Mouse (Mus musculus) ES-E14 (cell line): ENCODE measurements at regions not wholly inside any gene's neighbourhood (a gene's known extent, or its start where the extent isn't known, plus 50 kb on each side); places are given as distances from the start of the nearest gene placed in this dataset.

ENCODE experiments used
- DNase-seq: peaks from one replicate; pipeline ENCODE4 v3.0.0-alpha.2; 2013; ENCODE audit warnings: low read depth, low spot score
- H3K27ac ChIP-seq: 2 replicates; pipeline ENCODE4 v1.5.1; 2012; ENCODE audit warnings: low read depth, mild to moderate bottlenecking, low read length, moderate library complexity, mixed read lengths; ENCODE audit not compliant: poor library complexity, insufficient read depth, severe bottlenecking
- H3K36me3 ChIP-seq: 2 replicates; pipeline ENCODE4 v1.6.1; 2012; ENCODE audit warnings: mild to moderate bottlenecking, low read length, moderate library complexity, mixed read lengths; ENCODE audit not compliant: control insufficient read depth, poor library complexity, insufficient read depth, severe bottlenecking
- H3K4me1 ChIP-seq, 2 experiments: fragments of 150-350 bp in 1 of 2; sonication (generic) in 1 of 2; 2 replicates each; pipeline ENCODE4 v1.6.1; 2012; ENCODE audit warnings: low read length in 2 of 2, mild to moderate bottlenecking in 1 of 2, mixed read lengths in 1 of 2; ENCODE audit not compliant: control insufficient read depth in 2 of 2, insufficient read depth in 2 of 2, poor library complexity in 1 of 2
- H3K4me3 ChIP-seq, 2 experiments: fragments of 150-350 bp in 1 of 2; sonication (generic) in 1 of 2; 2 replicates each; pipeline ENCODE4 v1.5.1; 2012; ENCODE audit warnings: low read length in 2 of 2, low read depth in 1 of 2, mild to moderate bottlenecking in 1 of 2, mixed read lengths in 1 of 2; ENCODE audit not compliant: insufficient read depth in 1 of 2, poor library complexity in 1 of 2, severe bottlenecking in 1 of 2
- H3K9ac ChIP-seq: 2 replicates; pipeline ENCODE4 v1.6.1; 2012; ENCODE audit warnings: low read depth, mild to moderate bottlenecking, low read length, mixed read lengths; ENCODE audit not compliant: poor library complexity, insufficient read depth, severe bottlenecking
- H3K9me3 ChIP-seq: fragments of 150-350 bp; sonication (generic); 2 replicates; pipeline ENCODE4 v1.6.1; 2012; ENCODE audit warnings: low read depth, mild to moderate bottlenecking, low read length; ENCODE audit not compliant: control insufficient read depth, insufficient read depth
- CHD2 ChIP-seq: IDR thresholded peaks from 2 replicates; pipeline ENCODE4 v1.6.1; 2014; ENCODE audit warnings: mild to moderate bottlenecking, low read depth, low read length, inconsistent platforms
- HCFC1 ChIP-seq: IDR thresholded peaks from 2 replicates; pipeline ENCODE4 v1.6.1; 2012; ENCODE audit warnings: low read length, inconsistent platforms, borderline replicate concordance; ENCODE audit not compliant: insufficient read depth
- MAFK ChIP-seq: IDR thresholded peaks from 2 replicates; pipeline ENCODE4 v1.6.1; 2014; ENCODE audit warnings: mild to moderate bottlenecking, low read depth, low read length, inconsistent platforms; ENCODE audit not compliant: insufficient read depth
- ZC3H11A ChIP-seq: IDR thresholded peaks from 2 replicates; pipeline ENCODE4 v1.6.1; 2012; ENCODE audit warnings: low read depth, mild to moderate bottlenecking, inconsistent platforms, low read length, borderline replicate concordance
- ZNF384 ChIP-seq: IDR thresholded peaks from 2 replicates; pipeline ENCODE4 v1.6.1; 2012; ENCODE audit warnings: low read depth, low read length, inconsistent platforms
- in situ Hi-C, 2 experiments: fragments of 600-800 bp; cut with MboI; formaldehyde crosslinking; loops; one replicate each; pipeline ENCODE4 v1.15.1; 2025; ENCODE audit warnings: low sequenced_read_pairs in 2 of 2, inconsistent platforms in 1 of 2; ENCODE audit not compliant: unreplicated experiment in 2 of 2

DNA sequence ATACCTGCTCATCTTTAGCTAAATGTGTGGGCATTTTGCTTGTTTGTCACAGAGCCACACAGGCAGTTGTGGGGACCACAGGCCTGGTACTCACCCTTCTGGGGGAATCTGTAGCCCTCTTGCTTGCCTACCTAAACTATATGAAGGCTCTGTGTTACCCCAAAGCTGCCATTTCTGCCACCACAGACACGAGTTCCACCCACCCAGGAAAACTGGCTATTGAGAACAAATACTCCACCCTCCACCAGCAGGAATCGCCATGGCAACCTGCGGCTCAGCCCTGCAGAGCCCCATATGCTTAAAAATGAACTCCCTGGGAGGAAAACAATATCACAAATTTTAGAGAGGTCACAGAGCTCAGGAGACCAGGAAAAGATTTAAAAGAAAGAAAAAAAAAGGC is 76.0 kb upstream of the Ywhaq start:
- no peaks in the 10 kb centered on the region for H3K36me3 ChIP-seq
- in situ Hi-C loops = no loop called here
- no peak for DNase-seq
- H3K27ac ChIP-seq = no peak overlapping the region
- no peaks in the 10 kb centered on the region for H3K9me3 ChIP-seq
- H3K9ac ChIP-seq = no peak overlapping the region
- peaks cover under 1 to 2% of the 10 kb centered on the region in 2 experiments; a peak in 2 of 4 replicates for H3K4me1 ChIP-seq
- no peak overlapping the region for H3K4me3 ChIP-seq
- TF ChIP-seq CHD2 = no peak
- TF ChIP-seq HCFC1 = no peak
- TF ChIP-seq ZNF384 = no peak
- TF ChIP-seq ZC3H11A = no peak
- TF ChIP-seq MAFK = no peak

DNA sequence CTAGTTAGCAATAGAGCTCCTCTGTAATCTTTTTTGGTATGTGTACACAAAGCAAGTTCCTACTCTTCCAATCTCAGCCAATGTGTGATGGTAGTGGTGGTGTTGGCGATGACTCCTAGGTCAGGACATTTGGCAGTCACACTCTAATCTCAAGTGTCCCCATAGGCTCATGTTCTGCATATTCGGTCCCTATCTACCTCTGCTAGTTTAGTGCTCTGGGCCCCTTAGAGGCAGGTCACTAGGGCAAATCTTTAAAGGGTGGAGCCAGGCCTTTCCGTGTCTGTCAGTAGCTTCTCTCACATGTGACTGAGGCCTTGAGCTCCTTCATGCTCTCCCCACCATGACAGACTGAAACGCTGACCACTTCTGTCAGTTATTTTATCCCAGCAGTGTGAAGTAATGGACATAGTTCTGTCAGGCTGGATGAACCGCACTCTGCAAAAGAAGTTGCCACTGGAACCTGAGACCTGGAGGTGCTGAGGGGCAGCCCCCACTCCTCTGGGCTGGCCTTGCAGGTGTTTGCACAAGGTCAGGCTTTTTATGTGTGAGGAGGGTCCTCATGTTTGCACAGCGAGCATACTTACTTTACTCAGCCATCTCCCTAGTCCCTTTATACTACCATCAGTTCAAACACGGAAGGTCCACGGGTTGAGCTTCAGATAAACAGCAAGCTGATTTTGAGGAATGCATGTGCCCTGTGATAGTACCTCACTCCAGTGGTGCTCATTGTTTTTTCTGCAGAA is 75.3 kb upstream of the Ywhaq start:
- no peak overlapping the region for H3K27ac ChIP-seq
- H3K9me3 ChIP-seq = no peaks in the 10 kb centered on the region
- no peak for DNase-seq
- peaks cover 2% of the 10 kb centered on the region in 2 experiments; a peak in 2 of 4 replicates for H3K4me1 ChIP-seq
- TF ChIP-seq MAFK (no peak), ZNF384 (no peak), CHD2 (no peak), HCFC1 (no peak), ZC3H11A (no peak)
- in situ Hi-C loops = no loop called here
- H3K36me3 ChIP-seq = no peaks in the 10 kb centered on the region
- H3K9ac ChIP-seq = no peak overlapping the region
- no peak overlapping the region for H3K4me3 ChIP-seq

DNA sequence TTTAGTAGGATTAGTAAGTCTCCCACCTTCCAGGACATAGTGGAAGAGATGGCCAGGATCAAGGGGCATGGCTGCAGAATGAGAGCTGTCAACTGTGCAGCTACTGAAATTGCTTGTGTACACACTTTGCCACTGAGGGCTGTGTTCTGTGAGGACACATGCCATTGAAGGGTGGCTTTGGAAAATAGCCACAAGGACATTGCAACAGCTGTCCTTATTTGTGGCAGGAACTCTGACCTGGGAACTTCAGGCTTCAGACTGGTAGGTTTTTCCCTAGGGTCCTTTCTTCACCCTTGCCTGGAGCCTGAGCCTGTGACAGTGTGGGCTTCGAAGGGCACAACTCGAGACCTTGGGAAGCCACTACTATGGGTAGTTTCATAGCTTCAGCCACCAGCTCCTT is 64.2 kb upstream of the Ywhaq start:
- Histone ChIP-seq H3K9me3 (no peaks in the 10 kb centered on the region), H3K4me1 (0 out of 4 replicates have a peak, but pooled peaks cover 0 to 2% of the 10 kb centered on the region in 2 experiments), H3K27ac (no peak overlapping the region), H3K9ac (no peak overlapping the region), H3K4me3 (no peak overlapping the region), H3K36me3 (no peaks in the 10 kb centered on the region)
- DNase-seq = no peak
- in situ Hi-C loops = no loop called here
- TF ChIP-seq ZNF384 (no peak), MAFK (no peak), CHD2 (no peak), HCFC1 (no peak), ZC3H11A (no peak)

DNA sequence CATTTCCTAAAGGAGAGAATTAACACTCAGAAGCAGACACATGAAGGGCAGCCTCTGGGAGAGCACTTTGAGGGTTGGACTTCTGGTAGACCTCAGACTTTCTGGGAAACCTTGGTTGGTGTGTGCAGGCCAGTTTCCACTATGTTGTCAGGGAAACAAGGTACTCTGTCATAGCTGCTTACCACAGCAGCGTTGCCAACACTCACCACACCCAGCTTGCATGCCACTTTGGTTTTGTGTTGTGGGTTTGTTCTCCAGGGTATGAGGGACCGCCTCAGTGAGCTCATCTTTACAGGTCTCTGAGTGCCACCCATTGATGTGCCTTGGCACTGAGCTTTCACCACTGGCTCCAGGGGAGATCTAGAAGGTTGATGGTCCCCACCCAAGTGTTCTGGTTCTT is 62.8 kb upstream of the Ywhaq start:
- TF ChIP-seq ZC3H11A (no peak), CHD2 (no peak), MAFK (no peak), ZNF384 (no peak), HCFC1 (no peak)
- Histone ChIP-seq H3K9me3 (no peaks in the 10 kb centered on the region), H3K36me3 (no peaks in the 10 kb centered on the region), H3K9ac (no peak overlapping the region), H3K27ac (no peak overlapping the region), H3K4me1 (0 out of 4 replicates have a peak, but pooled peaks cover 0 to 4% of the 10 kb centered on the region in 2 experiments), H3K4me3 (no peak overlapping the region)
- in situ Hi-C loops = no loop called here
- DNase-seq = no peak
